ENCODE assay signal across 11 mouse cellular contexts in the genomic region with DNA sequence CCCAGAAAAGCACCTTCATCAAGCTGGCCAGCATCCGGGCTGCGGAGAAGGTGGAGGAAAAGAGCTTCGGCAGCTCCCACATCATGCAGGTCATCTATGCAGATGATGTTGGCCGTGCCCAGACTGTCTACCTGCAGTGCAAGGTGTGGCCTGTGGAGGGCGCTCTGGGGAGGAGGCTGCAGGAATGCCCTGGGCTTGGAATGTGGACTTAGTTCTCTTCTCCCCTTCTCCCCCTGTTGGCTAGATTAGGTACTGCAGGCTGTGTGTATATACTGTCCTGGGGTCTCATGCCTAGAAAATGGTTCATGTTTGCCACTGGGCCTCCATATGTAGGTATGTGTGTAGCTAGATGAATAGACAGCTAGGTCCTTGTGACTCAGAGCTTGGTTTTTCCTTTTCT. TPM values are rescaled to one million over a fixed set of nuclear protein-coding genes. Genes with fewer than 3 reads are reported as not detected.
DNase-seq lines count a peak whose midpoint lies in the region; ATAC-seq and TF ChIP-seq lines count a peak whose summit lies in the region.
"Had no signal": no experiment of that assay in that cellular context is flagged by ENCODE, and none has a peak within 500 bp of the region (broad histone marks: within the 10 kb centered on the region; RNA-seq: fewer than 3 reads in every experiment).

No protein-coding gene starts in this region.

- H3K79me2 ChIP-seq in liver, adult 2 months (ENCODE audit: control insufficient read depth, insufficient read depth, low read length), result no peaks in the 10 kb centered on the region

- ATAC-seq in liver, embryonic 11.5 days (replicated peaks; ENCODE audit: low FRiP score), result no peak
- ATAC-seq: Patski had no signal

- TF ChIP-seq POLR2A in liver, adult 2 months (IDR thresholded peaks at IDR 0.05; ENCODE audit: extremely low read depth, insufficient read depth, low read length), result no peak
- no peak for TF ChIP-seq POLR2A in bone marrow macrophage, adult 2 months (IDR thresholded peaks at IDR 0.05; ENCODE audit: borderline replicate concordance, low read depth, low read length)

- DNase-seq in adrenal gland, postnatal 14 days, result peak; percentile 63
- DNase-seq in adrenal gland, adult (ENCODE audit: inconsistent age in 2 of 2, low spot score in 1 of 2), result no peak
- no peak for DNase-seq in liver, adult 2 months (ENCODE audit: extremely low read depth, low read depth, low spot score)
- no peak for DNase-seq in liver, embryonic 11.5 days (ENCODE audit: low spot score)
- peak; percentile 69 for DNase-seq in retina, postnatal 1 day
- DNase-seq in urinary bladder, postnatal 4 days (ENCODE audit: low spot score in 2 of 2), result no peak
- DNase-seq in ovary, postnatal 14 days (ENCODE audit: low spot score), result no peak

- H3K4me1 ChIP-seq in liver, adult 2 months (ENCODE audit: control insufficient read depth, insufficient read depth, low read length), result peaks cover 2% of the 10 kb centered on the region; the same call in 1 of the 2 replicates
- peaks cover 4% of the 10 kb centered on the region for H3K4me1 ChIP-seq in liver, embryonic 11.5 days (replicated peaks; ENCODE audit: control insufficient read depth, insufficient read depth, low read length)
- H3K4me1 ChIP-seq in bone marrow macrophage, adult 2 months (ENCODE audit: control insufficient read depth, insufficient read depth, low read length), result peaks cover 22% of the 10 kb centered on the region

- no peaks in the 10 kb centered on the region for H3K36me3 ChIP-seq in liver, adult 2 months (ENCODE audit: control insufficient read depth, insufficient read depth, low read length)
- H3K36me3 ChIP-seq in liver, embryonic 11.5 days (ENCODE audit: control insufficient read depth, insufficient read depth, low read length), result no peaks in the 10 kb centered on the region

- H3K27me3 ChIP-seq in liver, adult 2 months (ENCODE audit: control insufficient read depth, insufficient read depth, low read length), result no peaks in the 10 kb centered on the region
- H3K27me3 ChIP-seq in liver, embryonic 11.5 days (replicated peaks; ENCODE audit: control insufficient read depth, insufficient read depth, low read length), result no peaks in the 10 kb centered on the region; the same call in 1 of the 2 replicates
- H3K27me3 ChIP-seq: Patski had no signal

- H3K27ac ChIP-seq in liver, adult 2 months (replicated peaks; ENCODE audit: insufficient read depth, low read depth, low read length), result no peak overlapping the region
- H3K27ac ChIP-seq in liver, embryonic 11.5 days (ENCODE audit: low read depth, low read length), result no peak overlapping the region
- no peak overlapping the region for H3K27ac ChIP-seq in bone marrow macrophage, adult 2 months (ENCODE audit: insufficient read depth, low read depth, low read length)

- no peak overlapping the region for H3K4me2 ChIP-seq in liver, embryonic 11.5 days

- H3K9me3 ChIP-seq in liver, embryonic 11.5 days (ENCODE audit: control insufficient read depth, low read length), result no peaks in the 10 kb centered on the region

- peak; percentile 39; the same call in 1 of the 2 replicates for TF ChIP-seq CTCF in liver, adult 2 months (IDR thresholded peaks at IDR 0.05; ENCODE audit: low read depth, low read length)
- TF ChIP-seq CTCF in bone marrow macrophage, adult 2 months (IDR thresholded peaks at IDR 0.05; ENCODE audit: low read depth, low read length), result peak; percentile 48; the same call in 1 of the 2 replicates

- WGBS in liver, adult 2 months, result 93% methylated on average over 5 of the region's 5 CpGs
- WGBS in liver, embryonic 11.5 days, result 87% methylated on average over 5 of the region's 5 CpGs

- no peak overlapping the region for H3K9ac ChIP-seq in liver, adult 2 months (ENCODE audit: low read depth, low read length)
- H3K9ac ChIP-seq in liver, embryonic 11.5 days (ENCODE audit: low read depth, low read length), result no peak overlapping the region

- no peak overlapping the region for H3K4me3 ChIP-seq in liver, adult 2 months (ENCODE audit: insufficient read depth, low read depth, low read length)
- no peak overlapping the region for H3K4me3 ChIP-seq in liver, embryonic 11.5 days (ENCODE audit: low read depth, low read length)
- H3K4me3 ChIP-seq in bone marrow macrophage, adult 2 months (ENCODE audit: insufficient read depth, low read length), result no peak overlapping the region
- H3K4me3 ChIP-seq: myocyte had no signal

RNA-seq across cellular contexts. Expression of gene Polr2j, which starts 11.9 kb away (rescaled TPM):
- 82.7 and 86.4 TPM in 2 replicates for total RNA-seq in adrenal gland, postnatal 14 days (2021)
- total RNA-seq in liver, adult 2 months (2014; rRNA removed), result 46.1 and 52.4 TPM in 2 replicates
- 34.3 and 36.1 TPM in 2 replicates for polyA plus RNA-seq in liver, adult 2 months (2012; rRNA removed)
- 253 and 261 TPM in 2 replicates for polyA plus RNA-seq in liver, embryonic 11.5 days (2014; fragmentation: Nextera tagmentation; extraction: Ambion mirVana)
- polyA plus RNA-seq in bone marrow macrophage, adult 2 months (2012; ENCODE audit: insufficient read depth, insufficient read length, missing spikeins), result 82.8 and 86.7 TPM in 2 replicates

RNA-seq across cellular contexts. Expression of gene Rasa4, which starts 20.8 kb away (rescaled TPM):
- 9.1 and 13.8 TPM in 2 replicates for total RNA-seq in adrenal gland, postnatal 14 days (2021)
- 1.0 and 2.1 TPM in 2 replicates for total RNA-seq in liver, adult 2 months (2014; rRNA removed)
- 0.70 and 2.0 TPM in 2 replicates for polyA plus RNA-seq in liver, adult 2 months (2012; rRNA removed)
- 1.7 TPM in 2 replicates for polyA plus RNA-seq in liver, embryonic 11.5 days (2014; fragmentation: Nextera tagmentation; extraction: Ambion mirVana)
- polyA plus RNA-seq in bone marrow macrophage, adult 2 months (2012; ENCODE audit: insufficient read depth, insufficient read length, missing spikeins), result 273 and 311 TPM in 2 replicates

RNA-seq across cellular contexts. Expression of gene Lrwd1, which starts 31.4 kb away (rescaled TPM):
- total RNA-seq in adrenal gland, postnatal 14 days (2021), result 11.2 and 15.5 TPM in 2 replicates
- 5.3 and 6.7 TPM in 2 replicates for total RNA-seq in liver, adult 2 months (2014; rRNA removed)
- 9.9 and 14.9 TPM in 2 replicates for polyA plus RNA-seq in liver, adult 2 months (2012; rRNA removed)
- 69.0 and 70.3 TPM in 2 replicates for polyA plus RNA-seq in liver, embryonic 11.5 days (2014; fragmentation: Nextera tagmentation; extraction: Ambion mirVana)
- 30.5 and 36.4 TPM in 2 replicates for polyA plus RNA-seq in bone marrow macrophage, adult 2 months (2012; ENCODE audit: insufficient read depth, insufficient read length, missing spikeins)

RNA-seq across cellular contexts. Expression of gene Alkbh4, which starts 31.4 kb away (rescaled TPM):
- total RNA-seq in adrenal gland, postnatal 14 days (2021), result 7.2 and 9.8 TPM in 2 replicates
- 3.0 and 3.8 TPM in 2 replicates for total RNA-seq in liver, adult 2 months (2014; rRNA removed)
- 6.5 and 9.3 TPM in 2 replicates for polyA plus RNA-seq in liver, adult 2 months (2012; rRNA removed)
- polyA plus RNA-seq in liver, embryonic 11.5 days (2014; fragmentation: Nextera tagmentation; extraction: Ambion mirVana), result 20.3 and 24.9 TPM in 2 replicates
- polyA plus RNA-seq in bone marrow macrophage, adult 2 months (2012; ENCODE audit: insufficient read depth, insufficient read length, missing spikeins), result 9.6 and 10.4 TPM in 2 replicates

RNA-seq across cellular contexts. Expression of gene Upk3bl, which starts 50.2 kb away (rescaled TPM):
- total RNA-seq in adrenal gland, postnatal 14 days (2021), result not detected in 2 replicates
- total RNA-seq in liver, adult 2 months (2014; rRNA removed), result not detected in 2 replicates
- not detected in 2 replicates for polyA plus RNA-seq in liver, adult 2 months (2012; rRNA removed)
- polyA plus RNA-seq in liver, embryonic 11.5 days (2014; fragmentation: Nextera tagmentation; extraction: Ambion mirVana), result 0.78 and 0.97 TPM in 2 replicates
- polyA plus RNA-seq in bone marrow macrophage, adult 2 months (2012; ENCODE audit: insufficient read depth, insufficient read length, missing spikeins), result not detected in 2 replicates
- total RNA-seq: heart, postnatal 10 days had no signal
- polyA plus RNA-seq: myocyte had no signal

Comparison
In these comparisons a context has a peak if more than half of its experiments do, and no peak if none do; other contexts are left out.
1. DNase-seq: peak in adrenal gland, postnatal 14 days (single experiment) and retina, postnatal 1 day (single experiment); none in adrenal gland, adult (0 of 2), liver, adult 2 months (single experiment), liver, embryonic 11.5 days (single experiment), urinary bladder, postnatal 4 days (0 of 2) and ovary, postnatal 14 days (single experiment).
2. RNA of gene Rasa4, which starts 20.8 kb away (polyA plus RNA-seq): 273 to 311 TPM in bone marrow macrophage, adult 2 months; 0.70 to 2.0 TPM in liver, adult 2 months and 1.7 TPM in liver, embryonic 11.5 days; every median in the first group is over 10 times any median in the second.